Mouse (Mus musculus) c-Kit-positive CD71-positive TER-119-negative erythroid progenitor cells, embryonic 14.5 days (primary cell): ENCODE measurements around the gene Fdx1l.

Experiments used
- DNase-seq: peaks from one replicate; pipeline ENCODE4 v3.0.0-alpha.2; 2013; ENCODE audit warnings: low read depth

The Fdx1l gene

GRCm38 (mm10) chr9:21073044-21073840, at the start of gene Fdx1l, which contains the start of gene Gm49373:
TSS of gene Fdx1l (minus strand) at chr9:21073614.
TSS of gene Gm49373 (minus strand) at chr9:21073096.
- DNase-seq: peak; percentile 82

- DNase-seq: no peak
Observed at GRCm38 (mm10) chr9:21121483-21121882, 48.1 kb upstream of the Fdx1l start.

- no peak for DNase-seq
Observed at GRCm38 (mm10) chr9:21117073-21117472, 43.7 kb upstream of the Fdx1l start.

GRCm38 (mm10) chr9:21115105-21115504, 41.7 kb upstream of the Fdx1l start:
- DNase-seq: no peak

- DNase-seq: no peak
Observed at GRCm38 (mm10) chr9:21114190-21114589, 40.8 kb upstream of the Fdx1l start.

- no peak for DNase-seq
Observed at GRCm38 (mm10) chr9:21113751-21114150, 40.3 kb upstream of the Fdx1l start.

GRCm38 (mm10) chr9:21107607-21108237, 34.3 kb upstream of the Fdx1l start:
- DNase-seq: no peak

- DNase-seq: no peak
Observed at GRCm38 (mm10) chr9:21105760-21106564, 32.5 kb upstream of the Fdx1l start.

- no peak for DNase-seq
Observed at GRCm38 (mm10) chr9:21104814-21105213, 31.4 kb upstream of the Fdx1l start.

GRCm38 (mm10) chr9:21102076-21102475, 28.7 kb upstream of the Fdx1l start:
- no peak for DNase-seq

- DNase-seq: no peak
Observed at GRCm38 (mm10) chr9:21100447-21101161, 27.2 kb upstream of the Fdx1l start.

GRCm38 (mm10) chr9:21097793-21098192, 24.4 kb upstream of the Fdx1l start:
- no peak for DNase-seq

GRCm38 (mm10) chr9:21095958-21096357, 22.5 kb upstream of the Fdx1l start:
- DNase-seq: no peak

GRCm38 (mm10) chr9:21093423-21093822, 20.0 kb upstream of the Fdx1l start:
- DNase-seq: no peak

GRCm38 (mm10) chr9:21091707-21092320, 18.4 kb upstream of the Fdx1l start, which contains the start of the genes Gm38431 and Raver1:
TSS of gene Gm38431 (minus strand) at chr9:21091997.
TSS of gene Raver1 (minus strand) at chr9:21092008.
- DNase-seq: peak; percentile 97

- DNase-seq: no peak
Observed at GRCm38 (mm10) chr9:21090972-21091706, 17.7 kb upstream of the Fdx1l start.

GRCm38 (mm10) chr9:21090537-21090936, 17.1 kb upstream of the Fdx1l start:
- DNase-seq: no peak

- DNase-seq: no peak
Observed at GRCm38 (mm10) chr9:21083324-21083723, 9.9 kb upstream of the Fdx1l start.

GRCm38 (mm10) chr9:21081127-21081526, 7.7 kb upstream of the Fdx1l start:
- DNase-seq: no peak

- no peak for DNase-seq
Observed at GRCm38 (mm10) chr9:21075625-21076024, 2.2 kb upstream of the Fdx1l start.

GRCm38 (mm10) chr9:21074173-21074572, 759 bp upstream of the Fdx1l start:
- no peak for DNase-seq
